Mouse (Mus musculus): ENCODE measurements around the gene F2rl3. TPM values are rescaled to one million over a fixed set of nuclear protein-coding genes. Genes with fewer than 3 reads are reported as not detected.

The F2rl3 gene
- polyA plus RNA-seq, 1 experiment from 2014 or later, result 0.63 TPM

- Histone ChIP-seq H3K4me1 (ENCODE audit: control insufficient read depth, insufficient read depth, low read length) (no peaks in the 10 kb centered on the region), H3K4me2 (ENCODE audit: low read length) (no peak overlapping the region), H3K36me3 (ENCODE audit: control insufficient read depth, insufficient read depth, low read length) (peaks cover 65% of the 10 kb centered on the region), H3K9ac (replicated peaks; ENCODE audit: low read length) (no peak overlapping the region), H3K9me3 (ENCODE audit: control insufficient read depth, low read length) (no peaks in the 10 kb centered on the region), H3K27me3 (ENCODE audit: control insufficient read depth, insufficient read depth, low read length) (no peaks in the 10 kb centered on the region), H3K27ac (replicated peaks; ENCODE audit: low read depth, low read length) (no peak overlapping the region), H3K4me3 (replicated peaks; ENCODE audit: low read depth, low read length) (no peak overlapping the region)
- no peak for DNase-seq
- WGBS, result 97% methylated on average over 35 of the region's 35 CpGs
- ATAC-seq (ENCODE audit: low FRiP score, low TSS enrichment), result no peak
These were observed 4.8 kb upstream of the F2rl3 start for GRCm38 (mm10) chr8:72756771-72757390.

GRCm38 (mm10) chr8:72757426-72758195, 4.1 kb upstream of the F2rl3 start:
- no peak overlapping the region for H3K4me2 ChIP-seq (ENCODE audit: low read length)
- H3K9me3 ChIP-seq (ENCODE audit: control insufficient read depth, low read length), result no peaks in the 10 kb centered on the region
- no peaks in the 10 kb centered on the region for H3K4me1 ChIP-seq (ENCODE audit: control insufficient read depth, insufficient read depth, low read length)
- no peaks in the 10 kb centered on the region for H3K27me3 ChIP-seq (ENCODE audit: control insufficient read depth, insufficient read depth, low read length)
- H3K4me3 ChIP-seq (replicated peaks; ENCODE audit: low read depth, low read length), result no peak overlapping the region
- peaks cover 58% of the 10 kb centered on the region for H3K36me3 ChIP-seq (ENCODE audit: control insufficient read depth, insufficient read depth, low read length)
- no peak overlapping the region for H3K27ac ChIP-seq (replicated peaks; ENCODE audit: low read depth, low read length)
- DNase-seq, result no peak
- no peak overlapping the region for H3K9ac ChIP-seq (replicated peaks; ENCODE audit: low read length)
- 92% methylated on average over 15 of the region's 15 CpGs for whole genome bisulfite sequencing
- no peak for ATAC-seq (ENCODE audit: low FRiP score, low TSS enrichment)

GRCm38 (mm10) chr8:72758310-72758709, 3.4 kb upstream of the F2rl3 start:
- H3K9me3 ChIP-seq (ENCODE audit: control insufficient read depth, low read length), result no peaks in the 10 kb centered on the region
- DNase-seq (no peak), ATAC-seq (ENCODE audit: low FRiP score, low TSS enrichment) (no peak)
- no peaks in the 10 kb centered on the region for H3K4me1 ChIP-seq (ENCODE audit: control insufficient read depth, insufficient read depth, low read length)
- no peaks in the 10 kb centered on the region for H3K27me3 ChIP-seq (ENCODE audit: control insufficient read depth, insufficient read depth, low read length)
- H3K4me3 ChIP-seq (replicated peaks; ENCODE audit: low read depth, low read length), result no peak overlapping the region
- no peak overlapping the region for H3K4me2 ChIP-seq (ENCODE audit: low read length)
- H3K36me3 ChIP-seq (ENCODE audit: control insufficient read depth, insufficient read depth, low read length), result peaks cover 51% of the 10 kb centered on the region
- no peak overlapping the region for H3K27ac ChIP-seq (replicated peaks; ENCODE audit: low read depth, low read length)
- no peak overlapping the region for H3K9ac ChIP-seq (replicated peaks; ENCODE audit: low read length)

GRCm38 (mm10) chr8:72760216-72760615, 1.5 kb upstream of the F2rl3 start:
- H3K4me3 ChIP-seq (replicated peaks; ENCODE audit: low read depth, low read length), result no peak overlapping the region
- ATAC-seq (ENCODE audit: low FRiP score, low TSS enrichment) (no peak), DNase-seq (no peak)
- no peaks in the 10 kb centered on the region for H3K4me1 ChIP-seq (ENCODE audit: control insufficient read depth, insufficient read depth, low read length)
- no peak overlapping the region for H3K9ac ChIP-seq (replicated peaks; ENCODE audit: low read length)
- peaks cover 36% of the 10 kb centered on the region for H3K36me3 ChIP-seq (ENCODE audit: control insufficient read depth, insufficient read depth, low read length)
- H3K27ac ChIP-seq (replicated peaks; ENCODE audit: low read depth, low read length), result no peak overlapping the region
- H3K9me3 ChIP-seq (ENCODE audit: control insufficient read depth, low read length), result no peaks in the 10 kb centered on the region
- H3K27me3 ChIP-seq (ENCODE audit: control insufficient read depth, insufficient read depth, low read length), result no peaks in the 10 kb centered on the region
- H3K4me2 ChIP-seq (ENCODE audit: low read length), result no peak overlapping the region
- 92% methylated on average over 3 of the region's 3 CpGs for WGBS

GRCm38 (mm10) chr8:72762306-72762705, 626 bp downstream of the F2rl3 start:
- Histone ChIP-seq H3K27me3 (ENCODE audit: control insufficient read depth, insufficient read depth, low read length) (no peaks in the 10 kb centered on the region), H3K27ac (replicated peaks; ENCODE audit: low read depth, low read length) (no peak overlapping the region), H3K4me3 (replicated peaks; ENCODE audit: low read depth, low read length) (no peak overlapping the region), H3K9ac (replicated peaks; ENCODE audit: low read length) (no peak overlapping the region), H3K4me1 (ENCODE audit: control insufficient read depth, insufficient read depth, low read length) (peaks cover 7% of the 10 kb centered on the region; the same call in 1 of the 2 replicates), H3K9me3 (ENCODE audit: control insufficient read depth, low read length) (no peaks in the 10 kb centered on the region), H3K36me3 (ENCODE audit: control insufficient read depth, insufficient read depth, low read length) (peaks cover 15% of the 10 kb centered on the region), H3K4me2 (ENCODE audit: low read length) (no peak overlapping the region)
- ATAC-seq (ENCODE audit: low FRiP score, low TSS enrichment) (no peak), DNase-seq (no peak)
- WGBS, result 88% methylated on average over 12 of the region's 12 CpGs

- Histone ChIP-seq H3K9ac (replicated peaks; ENCODE audit: low read length) (no peak overlapping the region), H3K9me3 (ENCODE audit: control insufficient read depth, low read length) (no peaks in the 10 kb centered on the region), H3K27ac (replicated peaks; ENCODE audit: low read depth, low read length) (no peak overlapping the region), H3K4me2 (ENCODE audit: low read length) (no peak overlapping the region), H3K27me3 (ENCODE audit: control insufficient read depth, insufficient read depth, low read length) (no peaks in the 10 kb centered on the region), H3K36me3 (ENCODE audit: control insufficient read depth, insufficient read depth, low read length) (no peaks in the 10 kb centered on the region), H3K4me1 (ENCODE audit: control insufficient read depth, insufficient read depth, low read length) (peaks cover 7% of the 10 kb centered on the region; the same call in 1 of the 2 replicates), H3K4me3 (replicated peaks; ENCODE audit: low read depth, low read length) (no peak overlapping the region)
- WGBS, result 68% methylated on average over 4 of the region's 4 CpGs
- DNase-seq (no peak), ATAC-seq (ENCODE audit: low FRiP score, low TSS enrichment) (no peak)
These were observed 4.0 kb downstream of the F2rl3 start for GRCm38 (mm10) chr8:72765696-72766095.

GRCm38 (mm10) chr8:72766777-72767176, 5.1 kb downstream of the F2rl3 start:
- Histone ChIP-seq H3K9ac (replicated peaks; ENCODE audit: low read length) (no peak overlapping the region), H3K4me3 (replicated peaks; ENCODE audit: low read depth, low read length) (no peak overlapping the region), H3K4me2 (ENCODE audit: low read length) (no peak overlapping the region), H3K9me3 (ENCODE audit: control insufficient read depth, low read length) (no peaks in the 10 kb centered on the region), H3K27ac (replicated peaks; ENCODE audit: low read depth, low read length) (no peak overlapping the region), H3K4me1 (ENCODE audit: control insufficient read depth, insufficient read depth, low read length) (peaks cover 7% of the 10 kb centered on the region; the same call in 1 of the 2 replicates), H3K36me3 (ENCODE audit: control insufficient read depth, insufficient read depth, low read length) (no peaks in the 10 kb centered on the region), H3K27me3 (ENCODE audit: control insufficient read depth, insufficient read depth, low read length) (no peaks in the 10 kb centered on the region)
- peak; percentile 44; the same call in 1 of the 2 replicates for ATAC-seq (ENCODE audit: low FRiP score, low TSS enrichment)
- peak; percentile 51 for DNase-seq
- WGBS, result 15% methylated on average over 7 of the region's 7 CpGs

- no peaks in the 10 kb centered on the region for H3K36me3 ChIP-seq (ENCODE audit: control insufficient read depth, insufficient read depth, low read length)
- H3K4me1 ChIP-seq (ENCODE audit: control insufficient read depth, insufficient read depth, low read length), result no peaks in the 10 kb centered on the region
- DNase-seq, result no peak
- no peak overlapping the region for H3K4me3 ChIP-seq (replicated peaks; ENCODE audit: low read depth, low read length)
- 84% methylated on average over 1 of the region's 1 CpGs for WGBS
- no peak for ATAC-seq (ENCODE audit: low FRiP score, low TSS enrichment)
- no peak overlapping the region for H3K9ac ChIP-seq (replicated peaks; ENCODE audit: low read length)
- H3K4me2 ChIP-seq (ENCODE audit: low read length), result no peak overlapping the region
- no peak overlapping the region for H3K27ac ChIP-seq (replicated peaks; ENCODE audit: low read depth, low read length)
- no peaks in the 10 kb centered on the region for H3K9me3 ChIP-seq (ENCODE audit: control insufficient read depth, low read length)
- no peaks in the 10 kb centered on the region for H3K27me3 ChIP-seq (ENCODE audit: control insufficient read depth, insufficient read depth, low read length)
These were observed 16.1 kb downstream of the F2rl3 start for GRCm38 (mm10) chr8:72777797-72778196.

- H3K4me3 ChIP-seq (replicated peaks; ENCODE audit: low read depth, low read length), result no peak overlapping the region
- no peak overlapping the region for H3K9ac ChIP-seq (replicated peaks; ENCODE audit: low read length)
- no peak for ATAC-seq (ENCODE audit: low FRiP score, low TSS enrichment)
- no peaks in the 10 kb centered on the region for H3K36me3 ChIP-seq (ENCODE audit: control insufficient read depth, insufficient read depth, low read length)
- H3K27ac ChIP-seq (replicated peaks; ENCODE audit: low read depth, low read length), result no peak overlapping the region
- no peak overlapping the region for H3K4me2 ChIP-seq (ENCODE audit: low read length)
- no peak for DNase-seq
- no peaks in the 10 kb centered on the region for H3K4me1 ChIP-seq (ENCODE audit: control insufficient read depth, insufficient read depth, low read length)
- no peaks in the 10 kb centered on the region for H3K27me3 ChIP-seq (ENCODE audit: control insufficient read depth, insufficient read depth, low read length)
- WGBS, result 99% methylated on average over 4 of the region's 4 CpGs
- H3K9me3 ChIP-seq (ENCODE audit: control insufficient read depth, low read length), result no peaks in the 10 kb centered on the region
These were observed 19.0 kb downstream of the F2rl3 start for GRCm38 (mm10) chr8:72780644-72781043.
